Mouse (Mus musculus): ENCODE measurements around the gene Gnat1. TPM values are rescaled to one million over a fixed set of nuclear protein-coding genes. Genes with fewer than 3 reads are reported as not detected.

Gnat1 gene
- polyA plus RNA-seq, 1 experiment from 2014 or later, result 1.3 TPM

- H3K9ac ChIP-seq, result no peak overlapping the region
- WGBS, result 71% methylated on average over 3 of the region's 3 CpGs
- H3K27me3 ChIP-seq (ENCODE audit: control insufficient read depth, insufficient read depth, low read length), result peaks cover 16% of the 10 kb centered on the region
- no peak for ATAC-seq (ENCODE audit: low FRiP score)
- no peak overlapping the region for H3K4me2 ChIP-seq (replicated peaks)
- no peak for DNase-seq (ENCODE audit: low spot score)
- no peaks in the 10 kb centered on the region for H3K9me3 ChIP-seq (ENCODE audit: control insufficient read depth, low read length)
- H3K4me3 ChIP-seq (replicated peaks; ENCODE audit: low read length), result no peak overlapping the region
- H3K4me1 ChIP-seq (replicated peaks; ENCODE audit: control insufficient read depth, insufficient read depth, low read length), result peaks cover 20% of the 10 kb centered on the region
- H3K36me3 ChIP-seq (replicated peaks; ENCODE audit: control insufficient read depth, insufficient read depth), result no peaks in the 10 kb centered on the region
- no peak overlapping the region for H3K27ac ChIP-seq
Measured at GRCm38 (mm10) chr9:107668916-107669315, 10.6 kb downstream of the Gnat1 start.

GRCm38 (mm10) chr9:107668011-107668410 is 11.5 kb downstream of the Gnat1 start:
- peak overlapping the region; percentile 62; the same call in 1 of the 2 replicates for H3K4me2 ChIP-seq (replicated peaks)
- WGBS, result 35% methylated on average over 8 of the region's 8 CpGs
- peaks cover 16% of the 10 kb centered on the region for H3K27me3 ChIP-seq (ENCODE audit: control insufficient read depth, insufficient read depth, low read length)
- H3K9me3 ChIP-seq (ENCODE audit: control insufficient read depth, low read length), result no peaks in the 10 kb centered on the region
- no peaks in the 10 kb centered on the region for H3K36me3 ChIP-seq (replicated peaks; ENCODE audit: control insufficient read depth, insufficient read depth)
- no peak overlapping the region for H3K9ac ChIP-seq
- no peak overlapping the region for H3K4me3 ChIP-seq (replicated peaks; ENCODE audit: low read length)
- H3K4me1 ChIP-seq (replicated peaks; ENCODE audit: control insufficient read depth, insufficient read depth, low read length), result peaks cover 27% of the 10 kb centered on the region
- no peak overlapping the region for H3K27ac ChIP-seq
- DNase-seq (ENCODE audit: low spot score) (no peak), ATAC-seq (ENCODE audit: low FRiP score) (no peak)

DNA sequence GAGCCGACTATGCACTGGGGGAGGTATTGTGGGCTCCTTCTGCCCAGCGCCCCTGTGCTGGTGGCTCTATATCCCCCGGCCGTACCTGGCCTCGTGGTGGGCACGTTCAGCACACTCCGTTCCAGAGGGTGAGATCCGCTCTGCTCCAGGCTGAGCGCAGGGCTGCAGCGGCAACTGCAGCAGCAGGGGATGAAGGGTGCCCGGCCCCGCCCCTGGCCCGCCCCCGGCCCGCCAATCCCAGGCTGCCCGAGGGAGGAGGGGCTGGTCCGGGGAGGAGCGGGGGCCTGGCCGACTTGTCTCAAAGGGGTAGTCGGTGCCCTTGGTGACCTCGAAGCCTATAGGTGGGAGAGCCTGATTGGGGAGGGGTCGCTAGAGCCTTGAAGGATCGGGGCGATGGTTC is 12.3 kb downstream of the Gnat1 start:
- Histone ChIP-seq H3K9ac (peak overlapping the region; percentile 43), H3K4me1 (replicated peaks; ENCODE audit: control insufficient read depth, insufficient read depth, low read length) (peaks cover 27% of the 10 kb centered on the region)

DNA sequence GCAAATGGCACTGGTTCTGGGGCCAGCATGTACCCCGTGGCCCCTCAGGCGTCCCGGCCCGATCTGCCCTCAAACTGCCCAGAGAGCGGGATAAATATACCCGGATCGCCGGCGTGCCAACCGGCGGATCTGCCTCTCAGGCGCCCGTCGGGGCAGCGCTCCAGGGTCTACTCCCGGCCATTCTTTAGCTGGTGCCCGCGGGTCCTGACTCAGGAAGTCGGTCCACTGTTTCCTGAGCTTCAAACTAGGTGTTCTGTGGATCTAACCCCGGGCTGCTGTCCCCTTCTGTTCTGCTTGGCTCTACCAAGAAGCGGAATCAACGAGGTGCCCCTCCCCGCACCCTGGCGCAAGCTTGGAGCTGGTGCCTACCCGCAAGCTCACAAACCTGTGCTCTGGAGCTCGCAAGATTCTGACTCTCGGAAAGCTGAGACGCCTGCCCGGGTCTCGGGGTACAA is 12.7 kb downstream of the Gnat1 start:
- peak; percentile 35; the same call in 1 of the 2 replicates for ATAC-seq (ENCODE audit: low FRiP score)
- Histone ChIP-seq H3K9me3 (ENCODE audit: control insufficient read depth, low read length) (no peaks in the 10 kb centered on the region), H3K27ac (peak overlapping the region; percentile 34; the same call in 1 of the 2 replicates), H3K4me1 (replicated peaks; ENCODE audit: control insufficient read depth, insufficient read depth, low read length) (peaks cover 27% of the 10 kb centered on the region), H3K4me3 (replicated peaks; ENCODE audit: low read length) (peak overlapping the region; percentile 38), H3K36me3 (replicated peaks; ENCODE audit: control insufficient read depth, insufficient read depth) (no peaks in the 10 kb centered on the region), H3K4me2 (replicated peaks) (peak overlapping the region; percentile 62), H3K27me3 (ENCODE audit: control insufficient read depth, insufficient read depth, low read length) (peaks cover 16% of the 10 kb centered on the region), H3K9ac (peak overlapping the region; percentile 43)
- WGBS, result under 1% methylated on average over 30 of the region's 30 CpGs
- no peak for DNase-seq (ENCODE audit: low spot score)

More for the DNA sequence above, 12.3 kb downstream of the Gnat1 start:
- Histone ChIP-seq H3K36me3 (replicated peaks; ENCODE audit: control insufficient read depth, insufficient read depth) (no peaks in the 10 kb centered on the region), H3K27me3 (ENCODE audit: control insufficient read depth, insufficient read depth, low read length) (peaks cover 16% of the 10 kb centered on the region), H3K4me3 (replicated peaks; ENCODE audit: low read length) (peak overlapping the region; percentile 38), H3K4me2 (replicated peaks) (peak overlapping the region; percentile 62), H3K9me3 (ENCODE audit: control insufficient read depth, low read length) (no peaks in the 10 kb centered on the region), H3K27ac (peak overlapping the region; percentile 34; the same call in 1 of the 2 replicates)
- DNase-seq (ENCODE audit: low spot score), result peak; percentile 49
- ATAC-seq (ENCODE audit: low FRiP score), result peak; percentile 67
- under 1% methylated on average over 22 of the region's 24 CpGs for WGBS

DNA sequence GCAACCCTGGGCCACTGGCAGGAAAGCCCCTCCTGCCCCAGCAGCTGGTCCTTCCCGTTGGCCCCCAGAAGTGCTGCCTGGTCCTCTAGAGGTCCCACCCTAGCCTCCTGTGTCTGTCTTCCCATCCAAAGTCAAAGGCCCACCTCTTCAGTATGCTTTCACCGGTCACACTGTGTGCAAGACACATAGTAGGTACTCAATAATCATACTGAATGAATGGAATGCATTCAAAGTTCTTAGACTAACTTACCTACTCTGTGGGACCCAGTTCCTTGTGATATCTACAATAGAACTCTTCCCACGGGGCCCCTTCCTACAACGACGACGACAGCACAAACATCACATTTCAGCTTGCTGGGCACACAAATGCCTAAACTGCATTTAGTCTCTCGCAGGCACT is 14.2 kb downstream of the Gnat1 start:
- H3K36me3 ChIP-seq (replicated peaks; ENCODE audit: control insufficient read depth, insufficient read depth), result no peaks in the 10 kb centered on the region
- H3K9me3 ChIP-seq (ENCODE audit: control insufficient read depth, low read length), result no peaks in the 10 kb centered on the region
- ATAC-seq (ENCODE audit: low FRiP score), result no peak
- WGBS, result 82% methylated on average over 7 of the region's 7 CpGs
- H3K4me3 ChIP-seq (replicated peaks; ENCODE audit: low read length), result 0 out of 2 replicates have a peak overlapping the region, but pooled peaks have one; percentile 38
- H3K27ac ChIP-seq, result no peak overlapping the region
- H3K4me2 ChIP-seq (replicated peaks), result peak overlapping the region; percentile 62
- peaks cover 16% of the 10 kb centered on the region for H3K27me3 ChIP-seq (ENCODE audit: control insufficient read depth, insufficient read depth, low read length)
- no peak overlapping the region for H3K9ac ChIP-seq
- DNase-seq (ENCODE audit: low spot score), result no peak
- H3K4me1 ChIP-seq (replicated peaks; ENCODE audit: control insufficient read depth, insufficient read depth, low read length), result peaks cover 27% of the 10 kb centered on the region

GRCm38 (mm10) chr9:107663525-107663924 is 16.0 kb downstream of the Gnat1 start:
- Histone ChIP-seq H3K4me2 (replicated peaks) (peak overlapping the region; percentile 33), H3K9me3 (ENCODE audit: control insufficient read depth, low read length) (no peaks in the 10 kb centered on the region), H3K36me3 (replicated peaks; ENCODE audit: control insufficient read depth, insufficient read depth) (no peaks in the 10 kb centered on the region), H3K4me1 (replicated peaks; ENCODE audit: control insufficient read depth, insufficient read depth, low read length) (peaks cover 27% of the 10 kb centered on the region), H3K4me3 (replicated peaks; ENCODE audit: low read length) (no peak overlapping the region), H3K27ac (no peak overlapping the region), H3K27me3 (ENCODE audit: control insufficient read depth, insufficient read depth, low read length) (peaks cover 16% of the 10 kb centered on the region), H3K9ac (no peak overlapping the region)
- no peak for DNase-seq (ENCODE audit: low spot score)
- 40% methylated on average over 9 of the region's 9 CpGs for WGBS
- no peak for ATAC-seq (ENCODE audit: low FRiP score)

DNA sequence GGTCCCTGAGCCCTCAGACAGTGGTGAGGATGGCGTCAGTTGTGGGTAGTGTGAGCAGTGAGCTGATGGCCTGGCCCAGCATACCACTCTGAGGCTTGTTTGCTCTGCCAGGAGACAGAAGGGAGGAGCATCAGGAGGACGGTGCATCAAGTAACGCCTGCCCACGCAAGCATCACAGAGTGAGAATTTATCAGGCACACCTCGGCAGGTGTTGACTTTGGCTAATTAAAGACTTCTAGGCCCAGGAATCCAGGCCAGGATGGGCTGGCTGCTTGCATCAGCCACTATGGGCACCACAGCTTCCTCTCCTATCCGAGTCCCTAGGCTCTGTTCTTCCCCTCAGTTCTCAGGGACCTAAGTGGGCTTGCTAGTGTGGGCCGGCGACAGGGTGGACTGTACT is 17.2 kb downstream of the Gnat1 start:
- WGBS, result 91% methylated on average over 8 of the region's 8 CpGs
- Histone ChIP-seq H3K9ac (no peak overlapping the region), H3K4me1 (replicated peaks; ENCODE audit: control insufficient read depth, insufficient read depth, low read length) (peaks cover 21% of the 10 kb centered on the region), H3K4me3 (replicated peaks; ENCODE audit: low read length) (no peak overlapping the region), H3K36me3 (replicated peaks; ENCODE audit: control insufficient read depth, insufficient read depth) (no peaks in the 10 kb centered on the region), H3K27me3 (ENCODE audit: control insufficient read depth, insufficient read depth, low read length) (peaks cover 16% of the 10 kb centered on the region), H3K27ac (no peak overlapping the region), H3K4me2 (replicated peaks) (no peak overlapping the region), H3K9me3 (ENCODE audit: control insufficient read depth, low read length) (no peaks in the 10 kb centered on the region)
- DNase-seq (ENCODE audit: low spot score) (no peak), ATAC-seq (ENCODE audit: low FRiP score) (no peak)

GRCm38 (mm10) chr9:107660777-107661176 is 18.7 kb downstream of the Gnat1 start:
- no peak for DNase-seq (ENCODE audit: low spot score)
- Histone ChIP-seq H3K27me3 (ENCODE audit: control insufficient read depth, insufficient read depth, low read length) (peaks cover 6% of the 10 kb centered on the region), H3K9ac (no peak overlapping the region), H3K4me1 (replicated peaks; ENCODE audit: control insufficient read depth, insufficient read depth, low read length) (peaks cover 8% of the 10 kb centered on the region), H3K4me3 (replicated peaks; ENCODE audit: low read length) (no peak overlapping the region), H3K27ac (no peak overlapping the region), H3K4me2 (replicated peaks) (no peak overlapping the region), H3K36me3 (replicated peaks; ENCODE audit: control insufficient read depth, insufficient read depth) (no peaks in the 10 kb centered on the region), H3K9me3 (ENCODE audit: control insufficient read depth, low read length) (no peaks in the 10 kb centered on the region)
- no peak for ATAC-seq (ENCODE audit: low FRiP score)
- 41% methylated on average over 3 of the region's 3 CpGs for WGBS

- H3K4me2 ChIP-seq (replicated peaks), result no peak overlapping the region
- peaks cover 8% of the 10 kb centered on the region for H3K4me1 ChIP-seq (replicated peaks; ENCODE audit: control insufficient read depth, insufficient read depth, low read length)
- no peak for DNase-seq (ENCODE audit: low spot score)
- H3K36me3 ChIP-seq (replicated peaks; ENCODE audit: control insufficient read depth, insufficient read depth), result no peaks in the 10 kb centered on the region
- no peaks in the 10 kb centered on the region for H3K27me3 ChIP-seq (ENCODE audit: control insufficient read depth, insufficient read depth, low read length)
- ATAC-seq (ENCODE audit: low FRiP score), result no peak
- no peak overlapping the region for H3K9ac ChIP-seq
- no peak overlapping the region for H3K4me3 ChIP-seq (replicated peaks; ENCODE audit: low read length)
- H3K9me3 ChIP-seq (ENCODE audit: control insufficient read depth, low read length), result no peaks in the 10 kb centered on the region
- WGBS, result 75% methylated on average over 3 of the region's 3 CpGs
- peak overlapping the region; percentile 11 for H3K27ac ChIP-seq
Measured at GRCm38 (mm10) chr9:107659961-107660360, 19.6 kb downstream of the Gnat1 start.

DNA sequence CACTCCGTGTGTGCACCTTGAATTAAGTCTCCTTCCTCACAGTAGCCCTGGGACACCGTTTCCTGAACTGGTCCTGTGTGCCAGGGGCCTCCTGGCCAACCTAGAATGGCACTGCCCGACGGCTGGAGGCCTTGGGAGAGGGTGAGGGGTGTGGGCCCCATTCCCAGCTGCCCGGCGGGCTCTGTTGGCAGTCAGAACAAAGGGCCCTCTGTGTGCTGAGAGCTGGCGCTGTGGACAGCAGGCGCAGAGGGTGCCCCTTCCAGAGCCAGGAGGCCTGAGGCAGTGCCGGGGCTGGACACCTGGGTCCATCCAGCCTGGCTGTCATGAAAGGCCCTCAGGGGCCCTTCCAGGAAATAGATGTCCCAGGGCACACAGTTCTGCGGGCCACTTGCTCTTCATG is 20.0 kb downstream of the Gnat1 start:
- 77% methylated on average over 8 of the region's 10 CpGs for WGBS
- H3K36me3 ChIP-seq (replicated peaks; ENCODE audit: control insufficient read depth, insufficient read depth), result no peaks in the 10 kb centered on the region
- H3K9ac ChIP-seq, result no peak overlapping the region
- DNase-seq (ENCODE audit: low spot score), result no peak
- peak overlapping the region; percentile 11 for H3K27ac ChIP-seq
- H3K4me1 ChIP-seq (replicated peaks; ENCODE audit: control insufficient read depth, insufficient read depth, low read length), result peaks cover 8% of the 10 kb centered on the region
- H3K4me2 ChIP-seq (replicated peaks), result no peak overlapping the region
- H3K4me3 ChIP-seq (replicated peaks; ENCODE audit: low read length), result no peak overlapping the region
- H3K9me3 ChIP-seq (ENCODE audit: control insufficient read depth, low read length), result no peaks in the 10 kb centered on the region
- no peaks in the 10 kb centered on the region for H3K27me3 ChIP-seq (ENCODE audit: control insufficient read depth, insufficient read depth, low read length)
- peak; percentile 52; the same call in 1 of the 2 replicates for ATAC-seq (ENCODE audit: low FRiP score)
